Mouse (Mus musculus): ENCODE results near the gene Mapk11.

Gene Mapk11

DNA sequence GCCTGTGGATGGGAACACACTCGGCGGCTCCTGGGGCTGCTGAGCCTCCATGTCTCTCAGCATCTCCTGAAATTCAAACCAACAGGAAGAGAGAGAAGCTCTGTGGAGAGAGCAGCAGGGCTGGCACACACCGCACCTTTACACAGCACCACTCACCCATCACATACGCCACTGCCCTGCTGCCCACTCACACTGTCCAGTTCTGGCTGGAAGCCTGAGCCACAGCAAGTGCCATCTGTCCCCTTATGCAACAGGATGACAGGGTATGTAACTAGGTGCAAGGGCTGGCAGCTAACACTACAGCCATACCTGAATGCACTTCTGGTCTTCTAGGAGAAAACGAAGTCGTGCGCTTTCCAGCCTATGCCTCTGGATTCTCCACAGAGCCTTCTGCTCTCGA lies 45.0 kb downstream of the Mapk11 start:
- no peak for DNase-seq (ENCODE audit: low read depth, low spot score)

DNA sequence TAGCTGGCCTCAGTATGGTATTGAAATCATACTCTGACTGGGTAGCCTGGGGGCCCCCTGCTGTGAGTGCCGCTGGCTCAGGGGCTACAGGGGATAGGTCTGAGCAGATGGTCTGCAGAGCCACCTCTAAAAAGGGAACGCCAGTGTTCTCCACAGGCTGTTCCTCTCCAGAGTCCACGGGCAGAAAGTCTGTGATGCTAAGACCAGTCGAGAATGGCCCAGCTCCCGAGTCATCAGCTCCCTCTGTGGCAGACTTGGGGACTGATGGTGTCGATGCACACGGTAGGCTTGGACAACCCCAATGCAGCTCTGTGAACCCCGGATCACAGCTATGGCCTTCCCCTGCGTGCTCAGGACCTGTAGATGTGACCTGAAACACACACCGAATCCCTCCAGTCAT lies 45.5 kb downstream of the Mapk11 start:
- no peak for DNase-seq (ENCODE audit: low read depth, low spot score)

- no peak for DNase-seq (ENCODE audit: low read depth, low spot score)
Measured at GRCm38 (mm10) chr15:89102646-89103045, 46.8 kb downstream of the Mapk11 start.

- DNase-seq (ENCODE audit: low read depth, low spot score), result no peak
Measured at GRCm38 (mm10) chr15:89100823-89101222, 48.6 kb downstream of the Mapk11 start.

GRCm38 (mm10) chr15:89098616-89099015 lies 50.8 kb downstream of the Mapk11 start:
- DNase-seq (ENCODE audit: low read depth, low spot score), result no peak

DNA sequence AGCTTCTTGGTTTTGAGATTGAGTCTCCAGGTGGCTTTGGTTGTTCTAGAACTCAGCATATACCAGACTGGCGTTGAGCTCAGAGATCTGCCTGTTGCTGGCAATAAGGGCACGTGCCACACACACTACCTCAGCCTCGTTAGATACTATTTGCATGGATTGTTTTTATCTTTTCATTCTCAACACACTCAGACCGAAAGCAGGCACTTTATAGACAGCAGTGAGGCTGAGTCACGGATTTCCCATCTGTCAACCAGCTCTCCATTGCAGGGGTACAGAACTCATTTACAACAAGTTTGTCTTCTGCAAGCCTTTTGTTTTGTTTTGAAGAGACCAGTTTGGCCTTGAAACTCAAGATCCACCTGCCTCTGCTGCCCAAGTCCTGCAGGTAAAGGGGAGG lies 52.0 kb downstream of the Mapk11 start:
- DNase-seq (ENCODE audit: low read depth, low spot score), result no peak

All from CD4-positive, CD25-positive, alpha-beta regulatory T cell, adult 2 months (primary cell).